Mouse (Mus musculus): ENCODE results near the gene Tcea2. TPM values are rescaled to one million over a fixed set of nuclear protein-coding genes. Genes with fewer than 3 reads are reported as not detected.

Gene Tcea2
- polyA plus RNA-seq (2014; fragmentation: Illumina TruSeq; extraction: RNeasy Lipid Tissue Mini Kit (QIAGEN cat#74804); ENCODE audit: insufficient read depth, low read depth, low replicate concordance), result 8.7 TPM

GRCm38 (mm10) chr2:181679951-181680715, at the start of gene Tcea2:
Gene Tcea2 (plus strand): TSS chr2:181680310.

GRCm38 (mm10) chr2:181656734-181657133, 23.4 kb upstream of the Tcea2 start, which contains the start of gene Gm29797:
Gene Gm29797 (plus strand): TSS chr2:181657034.

GRCm38 (mm10) chr2:181671326-181671725, 8.8 kb upstream of the Tcea2 start, which contains the start of gene Sox18:
Gene Sox18 (minus strand): TSS chr2:181671640.

GRCm38 (mm10) chr2:181693339-181694280, 13.5 kb downstream of the Tcea2 start, which contains the start of gene Rgs19:
Gene Rgs19 (minus strand): TSS chr2:181693977.

GRCm38 (mm10) chr2:181698241-181698640, 18.1 kb downstream of the Tcea2 start, which contains the start of gene Lkaaear1:
Gene Lkaaear1 (minus strand): TSS chr2:181698442.

GRCm38 (mm10) chr2:181714903-181715326, 34.8 kb downstream of the Tcea2 start, which contains the start of gene Oprl1:
Gene Oprl1 (plus strand): TSS chr2:181715016.

Other genes starting within 250 kb of the Tcea2 start
- gene Zbtb46, start 220.9 kb upstream of the Tcea2 start, polyA plus RNA-seq (2014; fragmentation: Illumina TruSeq; extraction: RNeasy Lipid Tissue Mini Kit (QIAGEN cat#74804); ENCODE audit: insufficient read depth, low read depth, low replicate concordance), result 7.0 TPM
- gene Abhd16b, start 187.1 kb upstream of the Tcea2 start, polyA plus RNA-seq (2014; fragmentation: Illumina TruSeq; extraction: RNeasy Lipid Tissue Mini Kit (QIAGEN cat#74804); ENCODE audit: insufficient read depth, low read depth, low replicate concordance), result not detected
- 87.0 TPM for gene Tpd52l2, start 183.2 kb upstream of the Tcea2 start, polyA plus RNA-seq (2014; fragmentation: Illumina TruSeq; extraction: RNeasy Lipid Tissue Mini Kit (QIAGEN cat#74804); ENCODE audit: insufficient read depth, low read depth, low replicate concordance)
- gene Dnajc5, start 159.8 kb upstream of the Tcea2 start, polyA plus RNA-seq (2014; fragmentation: Illumina TruSeq; extraction: RNeasy Lipid Tissue Mini Kit (QIAGEN cat#74804); ENCODE audit: insufficient read depth, low read depth, low replicate concordance), result 21.3 TPM
- 36.1 TPM for gene Uckl1, start 95.4 kb upstream of the Tcea2 start, polyA plus RNA-seq (2014; fragmentation: Illumina TruSeq; extraction: RNeasy Lipid Tissue Mini Kit (QIAGEN cat#74804); ENCODE audit: insufficient read depth, low read depth, low replicate concordance)
- 23.2 TPM for gene Prpf6, start 88.4 kb upstream of the Tcea2 start, polyA plus RNA-seq (2014; fragmentation: Illumina TruSeq; extraction: RNeasy Lipid Tissue Mini Kit (QIAGEN cat#74804); ENCODE audit: insufficient read depth, low read depth, low replicate concordance)
- 5.6 TPM for gene Zfp512b, start 87.5 kb upstream of the Tcea2 start, polyA plus RNA-seq (2014; fragmentation: Illumina TruSeq; extraction: RNeasy Lipid Tissue Mini Kit (QIAGEN cat#74804); ENCODE audit: insufficient read depth, low read depth, low replicate concordance)
- gene Samd10, start 81.1 kb upstream of the Tcea2 start, polyA plus RNA-seq (2014; fragmentation: Illumina TruSeq; extraction: RNeasy Lipid Tissue Mini Kit (QIAGEN cat#74804); ENCODE audit: insufficient read depth, low read depth, low replicate concordance), result 7.1 TPM
- gene Gm29797, start 23.3 kb upstream of the Tcea2 start, polyA plus RNA-seq (2014; fragmentation: Illumina TruSeq; extraction: RNeasy Lipid Tissue Mini Kit (QIAGEN cat#74804); ENCODE audit: insufficient read depth, low read depth, low replicate concordance), result not detected
- 89.4 TPM for gene Sox18, start 8.7 kb upstream of the Tcea2 start, polyA plus RNA-seq (2014; fragmentation: Illumina TruSeq; extraction: RNeasy Lipid Tissue Mini Kit (QIAGEN cat#74804); ENCODE audit: insufficient read depth, low read depth, low replicate concordance)
- gene Rgs19, start 13.7 kb downstream of the Tcea2 start, polyA plus RNA-seq (2014; fragmentation: Illumina TruSeq; extraction: RNeasy Lipid Tissue Mini Kit (QIAGEN cat#74804); ENCODE audit: insufficient read depth, low read depth, low replicate concordance), result 29.7 TPM
- gene Lkaaear1, start 18.1 kb downstream of the Tcea2 start, polyA plus RNA-seq (2014; fragmentation: Illumina TruSeq; extraction: RNeasy Lipid Tissue Mini Kit (QIAGEN cat#74804); ENCODE audit: insufficient read depth, low read depth, low replicate concordance), result not detected
- gene Oprl1, start 34.7 kb downstream of the Tcea2 start, polyA plus RNA-seq (2014; fragmentation: Illumina TruSeq; extraction: RNeasy Lipid Tissue Mini Kit (QIAGEN cat#74804); ENCODE audit: insufficient read depth, low read depth, low replicate concordance), result not detected
- not detected for gene Myt1, start 83.0 kb downstream of the Tcea2 start, polyA plus RNA-seq (2014; fragmentation: Illumina TruSeq; extraction: RNeasy Lipid Tissue Mini Kit (QIAGEN cat#74804); ENCODE audit: insufficient read depth, low read depth, low replicate concordance)
- gene Pcmtd2, start 157.5 kb downstream of the Tcea2 start, polyA plus RNA-seq (2014; fragmentation: Illumina TruSeq; extraction: RNeasy Lipid Tissue Mini Kit (QIAGEN cat#74804); ENCODE audit: insufficient read depth, low read depth, low replicate concordance), result 22.3 TPM
- 19.1 TPM for gene Polr3k, start 184.0 kb downstream of the Tcea2 start, polyA plus RNA-seq (2014; fragmentation: Illumina TruSeq; extraction: RNeasy Lipid Tissue Mini Kit (QIAGEN cat#74804); ENCODE audit: insufficient read depth, low read depth, low replicate concordance)